Mouse (Mus musculus) hematopoietic stem cell, adult 5-6 weeks (primary cell): ENCODE data around the gene Stoml2. TPM values are rescaled to one million over a fixed set of nuclear protein-coding genes. Genes with fewer than 3 reads are reported as not detected.
A peak's percentile ranks its signal among the peaks of the same experiment; 100 is the strongest.
"Not testable (repeated sequence)": the region's sequence is repeated elsewhere in the genome, so short reads cannot be mapped to it uniquely, and the experiment has no call there.

Source experiments
- ATAC-seq, 2 experiments: fragments of 125-278 bp in 1 of 2; replicated peaks in 1 of 2; 2 replicates each; pipeline ENCODE4 v1.8.0; 2016 to 2017; ENCODE audit warnings: inconsistent platforms in 2 of 2, mild to moderate bottlenecking in 2 of 2, moderate number of reproducible peaks in 2 of 2, low read depth in 1 of 2, moderate TSS enrichment in 1 of 2; ENCODE audit not compliant: low FRiP score in 2 of 2, poor library complexity in 2 of 2, severe bottlenecking in 2 of 2, insufficient read depth in 1 of 2, low TSS enrichment in 1 of 2
- total RNA-seq: library from RNA; stranded (forward); fragments of 172-1452, 232-1000 nt; gene quantifications from 2 replicates; pipeline ENCODE4 v1.2.3, GENCODE M21; 2017

Stoml2 gene
- total RNA-seq, 1 experiment from 2014 or later: 140 TPM

- no peak for ATAC-seq
Measured at GRCm38 (mm10) chr4:43019641-43020465, 11.7 kb downstream of the Stoml2 start.

- no peak for ATAC-seq
Measured at GRCm38 (mm10) chr4:43019176-43019575, 12.3 kb downstream of the Stoml2 start.

GRCm38 (mm10) chr4:43018156-43018555, 13.4 kb downstream of the Stoml2 start:
- no peak for ATAC-seq

- no peak for ATAC-seq
Measured at GRCm38 (mm10) chr4:43012091-43012490, 19.4 kb downstream of the Stoml2 start.

- ATAC-seq: peak; percentile 72 to 90
Measured at GRCm38 (mm10) chr4:43010161-43011038, 21.1 kb downstream of the Stoml2 start, which contains the start of gene Fancg. Fancg (minus strand) TSS chr4:43010506.

GRCm38 (mm10) chr4:43005765-43006164, 25.7 kb downstream of the Stoml2 start:
- ATAC-seq: peak; percentile 57 to 72; a peak in 3 of 4 replicates

GRCm38 (mm10) chr4:43004951-43005350, 26.6 kb downstream of the Stoml2 start:
- no peak for ATAC-seq

- no peak for ATAC-seq
Measured at GRCm38 (mm10) chr4:43002756-43003439, 28.6 kb downstream of the Stoml2 start.

GRCm38 (mm10) chr4:43001272-43001671, 30.2 kb downstream of the Stoml2 start:
- no peak for ATAC-seq

- ATAC-seq: peak; percentile 97
Measured at GRCm38 (mm10) chr4:43000141-43000986, 31.1 kb downstream of the Stoml2 start, which contains the start of gene Vcp. Vcp (minus strand) TSS chr4:43000507.

GRCm38 (mm10) chr4:42999451-43000140, 31.9 kb downstream of the Stoml2 start:
- ATAC-seq: peak; percentile 19 to 55; a peak in 3 of 4 replicates

GRCm38 (mm10) chr4:42998022-42998421, 33.5 kb downstream of the Stoml2 start:
- ATAC-seq: no peak

GRCm38 (mm10) chr4:42988296-42988695, 43.2 kb downstream of the Stoml2 start:
- ATAC-seq: no peak

- ATAC-seq: not testable (repeated sequence)
Measured at GRCm38 (mm10) chr4:42980467-42980866, 51.0 kb downstream of the Stoml2 start.

GRCm38 (mm10) chr4:42978062-42978461, 53.4 kb downstream of the Stoml2 start:
- ATAC-seq: 0 out of 4 replicates have a peak, but pooled peaks of 1 of the 2 experiments have one; percentile 22
